Mouse (Mus musculus) hindbrain, embryonic 15.5 days (tissue): ENCODE results near the gene Tldc1. TPM values are rescaled to one million over a fixed set of nuclear protein-coding genes. Genes with fewer than 3 reads are reported as not detected.
A peak's percentile ranks its signal among the peaks of the same experiment; 100 is the strongest.

Source experiments
- ATAC-seq: fragments of 200-750 bp; cut with Nextera tagmentation; 2 replicates; pipeline ENCODE4 v1.8.0; 2017; ENCODE audit warnings: low read depth, moderate number of reproducible peaks, moderate TSS enrichment; ENCODE audit not compliant: low FRiP score
- H3K27ac ChIP-seq: fragments of 300-500 bp; sonication (generic); replicated peaks from 2 replicates; pipeline ENCODE4 v1.5.1; 2015; ENCODE audit warnings: mild to moderate bottlenecking, inconsistent platforms
- H3K27me3 ChIP-seq: fragments of 300-500 bp; sonication (generic); 2 replicates; pipeline ENCODE4 v1.6.1; 2015; ENCODE audit warnings: control low read depth, inconsistent platforms
- H3K36me3 ChIP-seq: fragments of 300-500 bp; sonication (generic); 2 replicates; pipeline ENCODE4 v1.6.1; 2015; ENCODE audit warnings: control low read depth, inconsistent platforms
- H3K4me1 ChIP-seq: fragments of 300-500 bp; sonication (generic); replicated peaks from 2 replicates; pipeline ENCODE4 v1.6.1; 2015; ENCODE audit warnings: control low read depth, inconsistent platforms
- H3K4me2 ChIP-seq: fragments of 300-500 bp; sonication (generic); 2 replicates; pipeline ENCODE4 v1.6.1; 2015; ENCODE audit warnings: moderate library complexity, mild to moderate bottlenecking, inconsistent platforms
- H3K4me3 ChIP-seq: fragments of 300-500 bp; sonication (generic); 2 replicates; pipeline ENCODE4 v1.5.1; 2015; ENCODE audit warnings: mild to moderate bottlenecking, inconsistent platforms
- H3K9ac ChIP-seq: fragments of 300-500 bp; sonication (generic); 2 replicates; pipeline ENCODE4 v1.6.1; 2015; ENCODE audit warnings: inconsistent platforms
- H3K9me3 ChIP-seq: fragments of 300-500 bp; sonication (generic); 2 replicates; pipeline ENCODE4 v1.6.1; 2016; ENCODE audit warnings: control low read depth, inconsistent platforms
- WGBS: fragments of 180-500 bp; shearing (Covaris S2); methylation state at CpG from one replicate; pipeline ENCODE4 v1.1.7; 2015; 5-methylcytosine and 5-hydroxymethylcytosine counted together
- polyA plus RNA-seq: library from polyadenylated mRNA; unstranded; fragments of >200 nt; fragmentation: Nextera tagmentation; extraction: Ambion mirVana; gene quantifications from 2 replicates; pipeline ENCODE4 v1.2.1, GENCODE M21; 2015

The Tldc1 gene
- polyA plus RNA-seq, 1 experiment from 2014 or later = 13.2 TPM

GRCm38 (mm10) chr8:119761692-119762091 is 16.5 kb downstream of the Tldc1 start:
- Histone ChIP-seq H3K4me3 (no peak overlapping the region), H3K27me3 (no peaks in the 10 kb centered on the region), H3K36me3 (no peaks in the 10 kb centered on the region), H3K4me2 (no peak overlapping the region), H3K27ac (no peak overlapping the region), H3K4me1 (peaks cover 5% of the 10 kb centered on the region; the same call in 1 of the 2 replicates), H3K9ac (no peak overlapping the region), H3K9me3 (no peaks in the 10 kb centered on the region)
- WGBS = 91% methylated on average over 11 of the region's 11 CpGs
- ATAC-seq = no peak

GRCm38 (mm10) chr8:119756538-119756937 is 21.7 kb downstream of the Tldc1 start:
- H3K27ac ChIP-seq = no peak overlapping the region
- H3K4me3 ChIP-seq = no peak overlapping the region
- peaks cover 14% of the 10 kb centered on the region for H3K4me1 ChIP-seq
- 61% methylated on average over 5 of the region's 5 CpGs for WGBS
- H3K4me2 ChIP-seq = no peak overlapping the region
- H3K27me3 ChIP-seq = no peaks in the 10 kb centered on the region
- H3K9me3 ChIP-seq = no peaks in the 10 kb centered on the region
- H3K36me3 ChIP-seq = no peaks in the 10 kb centered on the region
- no peak for ATAC-seq
- no peak overlapping the region for H3K9ac ChIP-seq

- H3K4me3 ChIP-seq = no peak overlapping the region
- no peaks in the 10 kb centered on the region for H3K9me3 ChIP-seq
- H3K36me3 ChIP-seq = no peaks in the 10 kb centered on the region
- no peak overlapping the region; the same call in 1 of the 2 replicates for H3K9ac ChIP-seq
- peak overlapping the region; percentile 43 for H3K4me2 ChIP-seq
- H3K4me1 ChIP-seq = peaks cover 14% of the 10 kb centered on the region
- ATAC-seq = no peak
- H3K27me3 ChIP-seq = no peaks in the 10 kb centered on the region
- WGBS = 71% methylated on average over 2 of the region's 2 CpGs
- no peak overlapping the region for H3K27ac ChIP-seq
Observed at GRCm38 (mm10) chr8:119756147-119756461, 22.1 kb downstream of the Tldc1 start.

GRCm38 (mm10) chr8:119755238-119756146 is 22.7 kb downstream of the Tldc1 start:
- no peaks in the 10 kb centered on the region for H3K9me3 ChIP-seq
- no peaks in the 10 kb centered on the region for H3K36me3 ChIP-seq
- peak overlapping the region; percentile 20 for H3K4me3 ChIP-seq
- no peak overlapping the region; the same call in 1 of the 2 replicates for H3K9ac ChIP-seq
- H3K27ac ChIP-seq = no peak overlapping the region
- 20% methylated on average over 28 of the region's 28 CpGs for WGBS
- H3K4me2 ChIP-seq = peak overlapping the region; percentile 43
- peak; percentile 20; the same call in 1 of the 2 replicates for ATAC-seq
- peaks cover 14% of the 10 kb centered on the region for H3K4me1 ChIP-seq
- H3K27me3 ChIP-seq = no peaks in the 10 kb centered on the region

- no peaks in the 10 kb centered on the region for H3K4me1 ChIP-seq
- no peak overlapping the region for H3K9ac ChIP-seq
- 88% methylated on average over 4 of the region's 4 CpGs for WGBS
- no peaks in the 10 kb centered on the region for H3K9me3 ChIP-seq
- no peaks in the 10 kb centered on the region for H3K36me3 ChIP-seq
- H3K4me3 ChIP-seq = no peak overlapping the region
- H3K27ac ChIP-seq = no peak overlapping the region
- H3K4me2 ChIP-seq = no peak overlapping the region
- no peaks in the 10 kb centered on the region for H3K27me3 ChIP-seq
- no peak for ATAC-seq
Observed at GRCm38 (mm10) chr8:119744604-119745003, 33.6 kb downstream of the Tldc1 start.

- H3K4me1 ChIP-seq = no peaks in the 10 kb centered on the region
- WGBS = 52% methylated on average over 13 of the region's 13 CpGs
- H3K9me3 ChIP-seq = no peaks in the 10 kb centered on the region
- H3K36me3 ChIP-seq = no peaks in the 10 kb centered on the region
- no peak for ATAC-seq
- no peak overlapping the region for H3K27ac ChIP-seq
- H3K4me3 ChIP-seq = no peak overlapping the region
- no peaks in the 10 kb centered on the region for H3K27me3 ChIP-seq
- H3K4me2 ChIP-seq = no peak overlapping the region
- no peak overlapping the region for H3K9ac ChIP-seq
Observed at GRCm38 (mm10) chr8:119743291-119744026, 34.8 kb downstream of the Tldc1 start.

- H3K4me1 ChIP-seq = no peaks in the 10 kb centered on the region
- H3K36me3 ChIP-seq = no peaks in the 10 kb centered on the region
- no peak for ATAC-seq
- H3K27me3 ChIP-seq = no peaks in the 10 kb centered on the region
- WGBS = 85% methylated on average over 7 of the region's 7 CpGs
- no peak overlapping the region for H3K9ac ChIP-seq
- H3K27ac ChIP-seq = no peak overlapping the region
- no peak overlapping the region for H3K4me3 ChIP-seq
- H3K4me2 ChIP-seq = no peak overlapping the region
- no peaks in the 10 kb centered on the region for H3K9me3 ChIP-seq
Observed at GRCm38 (mm10) chr8:119742409-119742808, 35.8 kb downstream of the Tldc1 start.

- no peaks in the 10 kb centered on the region for H3K36me3 ChIP-seq
- H3K27me3 ChIP-seq = no peaks in the 10 kb centered on the region
- H3K27ac ChIP-seq = no peak overlapping the region
- 71% methylated on average over 4 of the region's 4 CpGs for WGBS
- H3K4me3 ChIP-seq = no peak overlapping the region
- no peak overlapping the region for H3K4me2 ChIP-seq
- no peak overlapping the region for H3K9ac ChIP-seq
- ATAC-seq = no peak
- no peaks in the 10 kb centered on the region for H3K4me1 ChIP-seq
- H3K9me3 ChIP-seq = no peaks in the 10 kb centered on the region
Observed at GRCm38 (mm10) chr8:119740634-119741033, 37.6 kb downstream of the Tldc1 start.

GRCm38 (mm10) chr8:119738129-119738907 is 39.9 kb downstream of the Tldc1 start:
- no peak overlapping the region for H3K27ac ChIP-seq
- no peaks in the 10 kb centered on the region for H3K9me3 ChIP-seq
- H3K36me3 ChIP-seq = no peaks in the 10 kb centered on the region
- no peaks in the 10 kb centered on the region for H3K4me1 ChIP-seq
- no peak for ATAC-seq
- WGBS = 82% methylated on average over 19 of the region's 19 CpGs
- no peak overlapping the region for H3K9ac ChIP-seq
- no peaks in the 10 kb centered on the region for H3K27me3 ChIP-seq
- H3K4me2 ChIP-seq = no peak overlapping the region
- no peak overlapping the region for H3K4me3 ChIP-seq

GRCm38 (mm10) chr8:119737093-119737900 is 40.9 kb downstream of the Tldc1 start:
- Histone ChIP-seq H3K9me3 (no peaks in the 10 kb centered on the region), H3K9ac (no peak overlapping the region), H3K27me3 (no peaks in the 10 kb centered on the region), H3K36me3 (no peaks in the 10 kb centered on the region), H3K4me3 (no peak overlapping the region), H3K27ac (no peak overlapping the region), H3K4me1 (no peaks in the 10 kb centered on the region), H3K4me2 (no peak overlapping the region)
- 81% methylated on average over 11 of the region's 11 CpGs for WGBS
- ATAC-seq = no peak

- H3K27me3 ChIP-seq = no peaks in the 10 kb centered on the region
- H3K4me2 ChIP-seq = no peak overlapping the region
- no peak for ATAC-seq
- no peak overlapping the region for H3K9ac ChIP-seq
- no peaks in the 10 kb centered on the region for H3K4me1 ChIP-seq
- no peaks in the 10 kb centered on the region for H3K9me3 ChIP-seq
- no peak overlapping the region for H3K4me3 ChIP-seq
- no peak overlapping the region for H3K27ac ChIP-seq
- 90% methylated on average over 10 of the region's 10 CpGs for whole genome bisulfite sequencing
- H3K36me3 ChIP-seq = no peaks in the 10 kb centered on the region
Observed at GRCm38 (mm10) chr8:119736348-119736917, 41.8 kb downstream of the Tldc1 start.
